Mouse (Mus musculus) stomach, postnatal 0 days (tissue): ENCODE measurements around the gene 1700017B05Rik. TPM values are rescaled to one million over a fixed set of nuclear protein-coding genes. Genes with fewer than 3 reads are reported as not detected.
A peak's percentile ranks its signal among the peaks of the same experiment; 100 is the strongest.
"Not testable (repeated sequence)": the region's sequence is repeated elsewhere in the genome, so short reads cannot be mapped to it uniquely, and the experiment has no call there.

Experiments used
- ATAC-seq: fragments of 200-750 bp; cut with Nextera tagmentation; 2 replicates; pipeline ENCODE4 v1.8.0; 2017; ENCODE audit not compliant: low FRiP score, low TSS enrichment
- DNase-seq: peaks from one replicate; pipeline ENCODE4 v3.0.0-alpha.2; 2016; ENCODE audit warnings: low spot score
- H3K27ac ChIP-seq: fragments of 300-500 bp; sonication (generic); replicated peaks from 2 replicates; pipeline ENCODE4 v1.5.1; 2014; ENCODE audit warnings: mild to moderate bottlenecking, control low read depth
- H3K27me3 ChIP-seq: fragments of 300-500 bp; sonication (generic); 2 replicates; pipeline ENCODE4 v1.6.1; 2014; ENCODE audit warnings: low read length; ENCODE audit not compliant: control insufficient read depth, insufficient read depth
- H3K36me3 ChIP-seq: fragments of 300-500 bp; sonication (generic); 2 replicates; pipeline ENCODE4 v1.6.1; 2014; ENCODE audit warnings: low read length, mixed read lengths; ENCODE audit not compliant: control insufficient read depth, insufficient read depth
- H3K4me1 ChIP-seq: fragments of 300-500 bp; sonication (generic); replicated peaks from 2 replicates; pipeline ENCODE4 v1.6.1; 2014; ENCODE audit warnings: antibody characterized with exemption; ENCODE audit not compliant: control insufficient read depth, insufficient read depth
- H3K4me2 ChIP-seq: fragments of 300-500 bp; sonication (generic); replicated peaks from 2 replicates; pipeline ENCODE4 v1.6.1; 2014; ENCODE audit warnings: low read depth, mild to moderate bottlenecking, control low read depth, moderate library complexity
- H3K4me3 ChIP-seq: fragments of 300-500 bp; sonication (generic); 2 replicates; pipeline ENCODE4 v1.5.1; 2014; ENCODE audit warnings: low read depth, low read length, control low read depth
- H3K9ac ChIP-seq: fragments of 300-500 bp; sonication (generic); 2 replicates; pipeline ENCODE4 v1.6.1; 2014; ENCODE audit warnings: mild to moderate bottlenecking, low read length, control low read depth, mixed read lengths
- H3K9me3 ChIP-seq: fragments of 300-500 bp; sonication (generic); 2 replicates; pipeline ENCODE4 v1.6.1; 2016; ENCODE audit warnings: low read length; ENCODE audit not compliant: control insufficient read depth
- CTCF ChIP-seq: IDR thresholded peaks from 2 replicates; pipeline ENCODE4 v1.5.1; 2016; ENCODE audit warnings: antibody characterized with exemption, low read depth, mild to moderate bottlenecking, moderate library complexity
- EP300 ChIP-seq: optimal IDR thresholded peaks from 2 replicates; pipeline ENCODE3; 2016; ENCODE audit warnings: antibody characterized with exemption
- WGBS: fragments of 180-500 bp; shearing (Covaris S2); extraction: QIAGEN DNeasy Blood & Tissue Kit; methylation state at CpG from one replicate; pipeline ENCODE4 v1.1.7; 2014; 5-methylcytosine and 5-hydroxymethylcytosine counted together
- polyA plus RNA-seq: library from polyadenylated mRNA; unstranded; fragments of >200 nt; fragmentation: Nextera tagmentation; extraction: Ambion mirVana; gene quantifications from 2 replicates; pipeline ENCODE4 v1.2.1, GENCODE M21; 2015

1700017B05Rik gene
- polyA plus RNA-seq, 1 experiment from 2014 or later: 10.4 TPM

DNA sequence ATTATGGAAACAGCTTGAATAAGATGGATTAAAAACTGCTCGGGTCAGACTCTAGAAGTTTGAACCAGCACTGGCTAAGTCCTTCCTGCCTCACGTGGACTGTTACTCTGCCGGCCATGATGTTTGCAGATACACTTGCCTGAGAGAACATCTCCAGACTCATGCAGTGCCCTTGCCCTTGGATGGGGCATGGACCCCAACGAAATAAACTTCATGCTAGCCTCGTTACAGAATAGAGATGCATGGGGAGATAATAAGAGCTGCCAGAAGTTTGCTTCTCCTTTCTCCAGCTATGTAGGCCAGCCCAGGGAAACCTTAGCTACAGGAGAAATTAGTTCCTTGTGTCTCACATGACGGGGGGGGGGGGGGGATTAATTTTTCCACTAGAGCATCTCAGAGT, 47.9 kb downstream of the 1700017B05Rik start:
- TF ChIP-seq EP300: no peak
- no peak for TF ChIP-seq CTCF
- Histone ChIP-seq H3K4me1 (no peaks in the 10 kb centered on the region), H3K4me2 (no peak overlapping the region), H3K4me3 (no peak overlapping the region), H3K36me3 (no peaks in the 10 kb centered on the region), H3K27me3 (no peaks in the 10 kb centered on the region), H3K9me3 (no peaks in the 10 kb centered on the region), H3K27ac (no peak overlapping the region), H3K9ac (no peak overlapping the region)
- DNase-seq: no peak
- ATAC-seq: no peak
- WGBS: 65% methylated on average over 6 of the region's 6 CpGs

- Histone ChIP-seq H3K27me3 (no peaks in the 10 kb centered on the region), H3K27ac (no peak overlapping the region), H3K9ac (no peak overlapping the region), H3K9me3 (no peaks in the 10 kb centered on the region), H3K4me3 (no peak overlapping the region), H3K4me2 (no peak overlapping the region), H3K4me1 (no peaks in the 10 kb centered on the region), H3K36me3 (no peaks in the 10 kb centered on the region)
- 49% methylated on average over 9 of the region's 9 CpGs for WGBS
- no peak for TF ChIP-seq CTCF
- no peak for TF ChIP-seq EP300
- DNase-seq: no peak
- ATAC-seq: no peak
Observed at GRCm38 (mm10) chr9:57212448-57213222, 49.8 kb downstream of the 1700017B05Rik start.

GRCm38 (mm10) chr9:57209316-57209715, 53.1 kb downstream of the 1700017B05Rik start:
- no peak overlapping the region for H3K27ac ChIP-seq
- no peak for DNase-seq

DNA sequence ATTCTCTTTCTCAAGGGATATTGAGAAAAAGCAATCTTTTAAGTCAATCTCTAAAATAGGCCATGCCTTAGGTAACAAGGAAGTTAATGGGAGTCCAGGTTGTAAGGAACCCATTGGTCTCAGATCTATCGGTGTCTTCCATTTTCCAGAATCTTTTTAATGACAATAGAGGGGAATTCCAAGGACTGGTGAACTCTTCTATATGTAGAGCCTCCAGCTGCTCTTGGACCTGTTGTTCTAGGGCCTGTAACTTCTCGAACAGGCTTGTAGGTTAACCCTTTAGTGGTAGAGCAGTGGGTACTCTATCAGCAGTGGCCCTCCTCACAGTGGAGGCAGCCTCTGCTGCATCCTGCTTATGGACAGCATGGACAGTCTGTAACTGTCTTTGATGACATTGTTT, 55.5 kb downstream of the 1700017B05Rik start:
- no peak for ATAC-seq
- Histone ChIP-seq H3K36me3 (no peaks in the 10 kb centered on the region), H3K4me3 (no peak overlapping the region), H3K9ac (no peak overlapping the region), H3K27ac (no peak overlapping the region), H3K9me3 (no peaks in the 10 kb centered on the region), H3K4me2 (no peak overlapping the region), H3K4me1 (no peaks in the 10 kb centered on the region), H3K27me3 (no peaks in the 10 kb centered on the region)
- TF ChIP-seq EP300 (no peak), CTCF (no peak)
- 50% methylated on average over 2 of the region's 2 CpGs for WGBS
- DNase-seq: no peak

More at GRCm38 (mm10) chr9:57209316-57209715, 53.1 kb downstream of the 1700017B05Rik start:
- Histone ChIP-seq H3K36me3 (no peaks in the 10 kb centered on the region), H3K27me3 (no peaks in the 10 kb centered on the region), H3K9me3 (no peaks in the 10 kb centered on the region), H3K4me3 (no peak overlapping the region), H3K4me1 (no peaks in the 10 kb centered on the region), H3K9ac (no peak overlapping the region), H3K4me2 (no peak overlapping the region)
- 31% methylated on average over 3 of the region's 3 CpGs for WGBS
- TF ChIP-seq CTCF: peak; percentile 74
- TF ChIP-seq EP300: no peak
- no peak for ATAC-seq

- H3K27me3 ChIP-seq, H3K9me3 ChIP-seq, DNase-seq, H3K9ac ChIP-seq, H3K27ac ChIP-seq, H3K4me1 ChIP-seq, H3K4me3 ChIP-seq, H3K36me3 ChIP-seq, H3K4me2 ChIP-seq, ATAC-seq: not testable (repeated sequence)
- WGBS: 42% methylated on average over 13 of the region's 13 CpGs
Observed at GRCm38 (mm10) chr9:57203571-57203970, 58.8 kb downstream of the 1700017B05Rik start.

Other genes starting within 250 kb of the 1700017B05Rik start
- 10.4 and 10.6 TPM in 2 replicates for gene Sin3a, start 190.6 kb downstream of the 1700017B05Rik start, polyA plus RNA-seq
- 35.2 and 39.5 TPM in 2 replicates for gene Man2c1, start 131.9 kb downstream of the 1700017B05Rik start, polyA plus RNA-seq
- gene Neil1, start 114.3 kb downstream of the 1700017B05Rik start, polyA plus RNA-seq: 4.7 and 5.2 TPM in 2 replicates
- gene Commd4, start 104.3 kb downstream of the 1700017B05Rik start, polyA plus RNA-seq: 74.9 and 75.3 TPM in 2 replicates
- 0.05 TPM in 1 of 2 replicates, not detected in the other for gene Trcg1, start 26.1 kb downstream of the 1700017B05Rik start, polyA plus RNA-seq
- 14.2 and 16.2 TPM in 2 replicates for gene Ppcdc, start 177.5 kb upstream of the 1700017B05Rik start, polyA plus RNA-seq
- gene Scamp5, start 205.4 kb upstream of the 1700017B05Rik start, polyA plus RNA-seq: 42.4 and 48.7 TPM in 2 replicates
- 24.3 and 26.5 TPM in 2 replicates for gene Rpp25, start 241.4 kb upstream of the 1700017B05Rik start, polyA plus RNA-seq